Mouse (Mus musculus) myocyte (in vitro differentiated cells): Measurements from ENCODE around the gene Ifit1bl2.

ENCODE experiments used
- E2F4 ChIP-seq: IDR thresholded peaks from one replicate; pipeline ENCODE4 v1.6.1; 2011; ENCODE audit warnings: mild to moderate bottlenecking, control low read depth, moderate library complexity; ENCODE audit not compliant: insufficient read depth
- MAX ChIP-seq: IDR thresholded peaks from one replicate; pipeline ENCODE4 v1.6.1; 2011; ENCODE audit warnings: low read depth, mild to moderate bottlenecking, control low read depth
- POLR2A ChIP-seq: IDR thresholded peaks from one replicate; pipeline ENCODE4 v1.6.1; 2011; ENCODE audit warnings: low read depth, mild to moderate bottlenecking, control low read depth, moderate library complexity; ENCODE audit not compliant: insufficient read length
- POLR2AphosphoS2 ChIP-seq: IDR thresholded peaks from one replicate; pipeline ENCODE4 v1.6.1; 2011; ENCODE audit warnings: low read depth, control low read depth; ENCODE audit not compliant: insufficient read length
- TCF12 ChIP-seq: IDR thresholded peaks from one replicate; pipeline ENCODE4 v1.6.1; 2011; ENCODE audit warnings: mild to moderate bottlenecking, control low read depth; ENCODE audit not compliant: poor library complexity, insufficient read depth, severe bottlenecking
- TCF3 ChIP-seq: IDR thresholded peaks from one replicate; pipeline ENCODE4 v1.6.1; 2011; ENCODE audit warnings: low read depth, control low read depth; ENCODE audit not compliant: insufficient read length
- USF1 ChIP-seq: IDR thresholded peaks from one replicate; pipeline ENCODE4 v1.6.1; 2011; ENCODE audit warnings: low read depth, mild to moderate bottlenecking, control low read depth, moderate library complexity

DNA sequence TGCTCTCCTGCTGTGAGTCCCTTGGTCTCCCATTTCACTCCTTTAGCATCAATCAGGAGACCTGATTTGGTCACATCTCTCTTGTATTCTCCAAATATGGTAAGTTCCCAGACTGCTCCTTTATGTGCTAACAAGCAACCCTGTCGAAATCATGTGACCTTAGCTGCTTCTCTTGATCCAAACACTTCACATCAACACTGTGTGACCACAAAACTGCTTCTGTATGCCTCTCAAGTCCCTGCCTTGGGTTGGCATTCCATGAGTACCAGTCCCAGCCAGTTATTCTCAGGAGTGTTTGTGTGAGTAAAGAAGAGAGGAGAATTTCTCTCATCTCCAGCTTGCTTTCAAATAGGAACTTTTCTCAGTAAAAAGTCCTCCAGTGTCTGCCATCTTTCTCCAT, 63.4 kb downstream of the Ifit1bl2 start:
- TF ChIP-seq POLR2A (no peak), USF1 (no peak), MAX (no peak), POLR2AphosphoS2 (no peak), E2F4 (no peak), TCF12 (no peak), TCF3 (no peak)
